Mouse (Mus musculus) embryonic facial prominence, embryonic 10.5 days (tissue): Measurements from ENCODE around the gene Actl6a. TPM values are rescaled to one million over a fixed set of nuclear protein-coding genes. Genes with fewer than 3 reads are reported as not detected.
"Not testable (repeated sequence)": the region's sequence is repeated elsewhere in the genome, so short reads cannot be mapped to it uniquely, and the experiment has no call there.

ENCODE experiments used
- DNase-seq: peaks from one replicate; pipeline ENCODE4 v3.0.0-alpha.2; 2017; ENCODE audit warnings: low spot score
- H3K27ac ChIP-seq: fragments of 300-500 bp; sonication (generic); replicated peaks from 2 replicates; pipeline ENCODE4 v1.5.1; 2016; ENCODE audit warnings: mild to moderate bottlenecking
- H3K27me3 ChIP-seq: fragments of 300-500 bp; sonication (generic); replicated peaks from 2 replicates; pipeline ENCODE4 v1.6.1; 2016; ENCODE audit warnings: low read depth, mild to moderate bottlenecking; ENCODE audit not compliant: poor library complexity, severe bottlenecking
- H3K36me3 ChIP-seq: fragments of 300-500 bp; sonication (generic); replicated peaks from 2 replicates; pipeline ENCODE4 v1.6.1; 2016; ENCODE audit warnings: mild to moderate bottlenecking, moderate library complexity
- H3K4me1 ChIP-seq: fragments of 300-500 bp; sonication (generic); 2 replicates; pipeline ENCODE4 v1.6.1; 2016
- H3K4me3 ChIP-seq: fragments of 300-500 bp; sonication (generic); 2 replicates; pipeline ENCODE4 v1.5.1; 2016; ENCODE audit warnings: mild to moderate bottlenecking, moderate library complexity
- H3K9me3 ChIP-seq: fragments of 300-500 bp; sonication (generic); 2 replicates; pipeline ENCODE4 v1.6.1; 2016; ENCODE audit warnings: mild to moderate bottlenecking
- WGBS: fragments of 180-500 bp; shearing (Covaris S2); methylation state at CpG from one replicate; pipeline ENCODE4 v1.1.7; 2016; 5-methylcytosine and 5-hydroxymethylcytosine counted together
- polyA plus RNA-seq: library from polyadenylated mRNA; unstranded; fragments of >200 nt; fragmentation: Nextera tagmentation; extraction: Ambion mirVana; gene quantifications from 2 replicates; pipeline ENCODE4 v1.2.1, GENCODE M21; 2016

The Actl6a gene
- polyA plus RNA-seq, 1 experiment from 2014 or later, result 274 TPM

GRCm38 (mm10) chr3:32698228-32698863 is 7.8 kb upstream of the Actl6a start:
- Histone ChIP-seq H3K9me3 (no peaks in the 10 kb centered on the region), H3K36me3 (no peaks in the 10 kb centered on the region), H3K27ac (no peak overlapping the region), H3K4me1 (no peaks in the 10 kb centered on the region), H3K4me3 (no peak overlapping the region), H3K27me3 (no peaks in the 10 kb centered on the region)
- peak; percentile 88 for DNase-seq
- WGBS, result 42% methylated on average over 7 of the region's 7 CpGs

- WGBS, result 90% methylated on average over 6 of the region's 6 CpGs
- not testable (repeated sequence) for H3K4me3 ChIP-seq, H3K27me3 ChIP-seq, H3K9me3 ChIP-seq, H3K36me3 ChIP-seq, H3K27ac ChIP-seq, H3K4me1 ChIP-seq, DNase-seq
Measured at GRCm38 (mm10) chr3:32704021-32704420, 2.1 kb upstream of the Actl6a start.

GRCm38 (mm10) chr3:32704632-32705031 is 1.5 kb upstream of the Actl6a start:
- H3K27me3 ChIP-seq, H3K4me1 ChIP-seq, DNase-seq, H3K27ac ChIP-seq, H3K9me3 ChIP-seq, H3K4me3 ChIP-seq, H3K36me3 ChIP-seq: not testable (repeated sequence)
- 93% methylated on average over 10 of the region's 10 CpGs for WGBS

- no peak for DNase-seq
- peaks cover 21% of the 10 kb centered on the region for H3K36me3 ChIP-seq
- H3K27ac ChIP-seq, result peak overlapping the region; percentile 97
- 3% methylated on average over 4 of the region's 4 CpGs for WGBS
- H3K4me3 ChIP-seq, result peak overlapping the region; percentile 80
- H3K27me3 ChIP-seq, result no peaks in the 10 kb centered on the region
- H3K9me3 ChIP-seq, result no peaks in the 10 kb centered on the region
- H3K4me1 ChIP-seq, result peaks cover 12% of the 10 kb centered on the region
Measured at GRCm38 (mm10) chr3:32708052-32708367, 1.9 kb downstream of the Actl6a start.

- peak overlapping the region; percentile 97 for H3K27ac ChIP-seq
- peak overlapping the region; percentile 80 for H3K4me3 ChIP-seq
- H3K4me1 ChIP-seq, result peaks cover 12% of the 10 kb centered on the region
- DNase-seq, result peak; percentile 100
- H3K36me3 ChIP-seq, result peaks cover 27% of the 10 kb centered on the region
- WGBS, result under 1% methylated on average over 90 of the region's 90 CpGs
- no peaks in the 10 kb centered on the region for H3K9me3 ChIP-seq
- no peaks in the 10 kb centered on the region for H3K27me3 ChIP-seq
Measured at GRCm38 (mm10) chr3:32708368-32709231, 2.5 kb downstream of the Actl6a start.

GRCm38 (mm10) chr3:32709388-32709787 is 3.3 kb downstream of the Actl6a start:
- H3K36me3 ChIP-seq, result peaks cover 35% of the 10 kb centered on the region
- no peaks in the 10 kb centered on the region for H3K9me3 ChIP-seq
- H3K27me3 ChIP-seq, result no peaks in the 10 kb centered on the region
- H3K4me1 ChIP-seq, result peaks cover 12% of the 10 kb centered on the region
- peak overlapping the region; percentile 80 for H3K4me3 ChIP-seq
- H3K27ac ChIP-seq, result peak overlapping the region; percentile 97
- WGBS, result 11% methylated on average over 9 of the region's 9 CpGs
- DNase-seq, result no peak

- Histone ChIP-seq H3K36me3 (peaks cover 78% of the 10 kb centered on the region), H3K27me3 (no peaks in the 10 kb centered on the region), H3K9me3 (no peaks in the 10 kb centered on the region), H3K4me1 (peaks cover 12% of the 10 kb centered on the region), H3K27ac (no peak overlapping the region), H3K4me3 (no peak overlapping the region)
- 90% methylated on average over 3 of the region's 3 CpGs for WGBS
- DNase-seq, result no peak
Measured at GRCm38 (mm10) chr3:32713711-32714110, 7.6 kb downstream of the Actl6a start.

- peaks cover 100% of the 10 kb centered on the region for H3K36me3 ChIP-seq
- not testable (repeated sequence) for H3K4me1 ChIP-seq, H3K27ac ChIP-seq, H3K27me3 ChIP-seq, H3K9me3 ChIP-seq, DNase-seq, H3K4me3 ChIP-seq
- WGBS, result 93% methylated on average over 6 of the region's 6 CpGs
Measured at GRCm38 (mm10) chr3:32717403-32717802, 11.3 kb downstream of the Actl6a start.

GRCm38 (mm10) chr3:32718271-32718670 is 12.2 kb downstream of the Actl6a start:
- Histone ChIP-seq H3K27ac (no peak overlapping the region), H3K27me3 (no peaks in the 10 kb centered on the region), H3K36me3 (peaks cover 100% of the 10 kb centered on the region), H3K4me3 (no peak overlapping the region), H3K9me3 (no peaks in the 10 kb centered on the region), H3K4me1 (no peaks in the 10 kb centered on the region)
- 93% methylated on average over 5 of the region's 5 CpGs for WGBS
- DNase-seq, result no peak

GRCm38 (mm10) chr3:32724191-32724590 is 18.1 kb downstream of the Actl6a start:
- no peak overlapping the region for H3K27ac ChIP-seq
- H3K27me3 ChIP-seq, result no peaks in the 10 kb centered on the region
- DNase-seq, result no peak
- H3K4me3 ChIP-seq, result no peak overlapping the region
- WGBS, result 96% methylated on average over 7 of the region's 7 CpGs
- H3K9me3 ChIP-seq, result peaks cover 3% of the 10 kb centered on the region; the same call in 1 of the 2 replicates
- peaks cover 100% of the 10 kb centered on the region for H3K36me3 ChIP-seq
- no peaks in the 10 kb centered on the region for H3K4me1 ChIP-seq

GRCm38 (mm10) chr3:32725951-32726350 is 19.9 kb downstream of the Actl6a start:
- no peaks in the 10 kb centered on the region for H3K27me3 ChIP-seq
- whole genome bisulfite sequencing, result 92% methylated on average over 5 of the region's 5 CpGs
- H3K27ac ChIP-seq, result no peak overlapping the region
- H3K9me3 ChIP-seq, result peaks cover 3% of the 10 kb centered on the region; the same call in 1 of the 2 replicates
- H3K36me3 ChIP-seq, result peaks cover 99% of the 10 kb centered on the region
- H3K4me3 ChIP-seq, result no peak overlapping the region
- no peaks in the 10 kb centered on the region for H3K4me1 ChIP-seq
- no peak for DNase-seq

GRCm38 (mm10) chr3:32727861-32728260 is 21.8 kb downstream of the Actl6a start:
- DNase-seq, result no peak
- H3K27me3 ChIP-seq, result no peaks in the 10 kb centered on the region
- 91% methylated on average over 4 of the region's 4 CpGs for WGBS
- peaks cover 98% of the 10 kb centered on the region for H3K36me3 ChIP-seq
- peaks cover 3% of the 10 kb centered on the region; the same call in 1 of the 2 replicates for H3K9me3 ChIP-seq
- H3K27ac ChIP-seq, result no peak overlapping the region
- H3K4me1 ChIP-seq, result no peaks in the 10 kb centered on the region
- H3K4me3 ChIP-seq, result no peak overlapping the region
